Mouse (Mus musculus): ENCODE data around the gene Phlpp1. TPM values are rescaled to one million over a fixed set of nuclear protein-coding genes. Genes with fewer than 3 reads are reported as not detected.

Phlpp1 gene
- polyA plus RNA-seq, 1 experiment from 2014 or later, result 2.2 TPM

GRCm38 (mm10) chr1:106273801-106274200 lies 102.2 kb downstream of the Phlpp1 start:
- H3K9ac ChIP-seq (ENCODE audit: low read length), result no peak overlapping the region
- no peak for ATAC-seq (ENCODE audit: insufficient read depth, low FRiP score)
- 88% methylated on average over 6 of the region's 6 CpGs for WGBS
- H3K9me3 ChIP-seq (replicated peaks; ENCODE audit: control insufficient read depth, low read length), result no peaks in the 10 kb centered on the region
- 0 out of 2 replicates have a peak, but pooled peaks cover 2% of the 10 kb centered on the region for H3K4me1 ChIP-seq (ENCODE audit: control insufficient read depth, insufficient read depth, low read length)
- no peak overlapping the region for H3K27ac ChIP-seq (ENCODE audit: low read length)
- H3K27me3 ChIP-seq (ENCODE audit: control insufficient read depth, insufficient read depth, low read length), result no peaks in the 10 kb centered on the region
- no peak overlapping the region for H3K4me2 ChIP-seq (ENCODE audit: low read depth, low read length)
- H3K36me3 ChIP-seq (ENCODE audit: control insufficient read depth, insufficient read depth, low read length), result no peaks in the 10 kb centered on the region
- H3K4me3 ChIP-seq (replicated peaks; ENCODE audit: low read length), result no peak overlapping the region

GRCm38 (mm10) chr1:106274561-106275001 lies 103.0 kb downstream of the Phlpp1 start:
- H3K27ac ChIP-seq (ENCODE audit: low read length), result no peak overlapping the region
- H3K9me3 ChIP-seq (replicated peaks; ENCODE audit: control insufficient read depth, low read length), result no peaks in the 10 kb centered on the region
- H3K4me2 ChIP-seq (ENCODE audit: low read depth, low read length), result no peak overlapping the region
- H3K9ac ChIP-seq (ENCODE audit: low read length), result no peak overlapping the region
- no peak for ATAC-seq (ENCODE audit: insufficient read depth, low FRiP score)
- H3K4me1 ChIP-seq (ENCODE audit: control insufficient read depth, insufficient read depth, low read length), result 0 out of 2 replicates have a peak, but pooled peaks cover 2% of the 10 kb centered on the region
- H3K36me3 ChIP-seq (ENCODE audit: control insufficient read depth, insufficient read depth, low read length), result no peaks in the 10 kb centered on the region
- H3K27me3 ChIP-seq (ENCODE audit: control insufficient read depth, insufficient read depth, low read length), result no peaks in the 10 kb centered on the region
- no peak overlapping the region for H3K4me3 ChIP-seq (replicated peaks; ENCODE audit: low read length)
- 61% methylated on average over 10 of the region's 10 CpGs for WGBS

- H3K4me3 ChIP-seq (replicated peaks; ENCODE audit: low read length), result no peak overlapping the region
- H3K36me3 ChIP-seq (ENCODE audit: control insufficient read depth, insufficient read depth, low read length), result no peaks in the 10 kb centered on the region
- no peaks in the 10 kb centered on the region for H3K9me3 ChIP-seq (replicated peaks; ENCODE audit: control insufficient read depth, low read length)
- peaks cover 3% of the 10 kb centered on the region; the same call in 1 of the 2 replicates for H3K4me1 ChIP-seq (ENCODE audit: control insufficient read depth, insufficient read depth, low read length)
- no peak overlapping the region for H3K9ac ChIP-seq (ENCODE audit: low read length)
- H3K27me3 ChIP-seq (ENCODE audit: control insufficient read depth, insufficient read depth, low read length), result no peaks in the 10 kb centered on the region
- WGBS, result 84% methylated on average over 4 of the region's 4 CpGs
- ATAC-seq (ENCODE audit: insufficient read depth, low FRiP score), result no peak
- H3K27ac ChIP-seq (ENCODE audit: low read length), result no peak overlapping the region
- H3K4me2 ChIP-seq (ENCODE audit: low read depth, low read length), result no peak overlapping the region
These were observed 103.6 kb downstream of the Phlpp1 start for GRCm38 (mm10) chr1:106275142-106275541.

GRCm38 (mm10) chr1:106275731-106276130 lies 104.2 kb downstream of the Phlpp1 start:
- no peak overlapping the region for H3K27ac ChIP-seq (ENCODE audit: low read length)
- ATAC-seq (ENCODE audit: insufficient read depth, low FRiP score), result no peak
- H3K27me3 ChIP-seq (ENCODE audit: control insufficient read depth, insufficient read depth, low read length), result no peaks in the 10 kb centered on the region
- 74% methylated on average over 7 of the region's 7 CpGs for WGBS
- no peaks in the 10 kb centered on the region for H3K9me3 ChIP-seq (replicated peaks; ENCODE audit: control insufficient read depth, low read length)
- H3K4me3 ChIP-seq (replicated peaks; ENCODE audit: low read length), result no peak overlapping the region
- H3K4me2 ChIP-seq (ENCODE audit: low read depth, low read length), result no peak overlapping the region
- H3K36me3 ChIP-seq (ENCODE audit: control insufficient read depth, insufficient read depth, low read length), result no peaks in the 10 kb centered on the region
- H3K9ac ChIP-seq (ENCODE audit: low read length), result no peak overlapping the region
- peaks cover 4% of the 10 kb centered on the region; the same call in 1 of the 2 replicates for H3K4me1 ChIP-seq (ENCODE audit: control insufficient read depth, insufficient read depth, low read length)

- H3K9me3 ChIP-seq (replicated peaks; ENCODE audit: control insufficient read depth, low read length), result no peaks in the 10 kb centered on the region
- H3K4me2 ChIP-seq (ENCODE audit: low read depth, low read length), result no peak overlapping the region
- H3K4me1 ChIP-seq (ENCODE audit: control insufficient read depth, insufficient read depth, low read length), result peaks cover 4% of the 10 kb centered on the region; the same call in 1 of the 2 replicates
- H3K27ac ChIP-seq (ENCODE audit: low read length), result no peak overlapping the region
- H3K9ac ChIP-seq (ENCODE audit: low read length), result no peak overlapping the region
- H3K36me3 ChIP-seq (ENCODE audit: control insufficient read depth, insufficient read depth, low read length), result no peaks in the 10 kb centered on the region
- no peak for ATAC-seq (ENCODE audit: insufficient read depth, low FRiP score)
- 75% methylated on average over 1 of the region's 1 CpGs for WGBS
- H3K4me3 ChIP-seq (replicated peaks; ENCODE audit: low read length), result no peak overlapping the region
- no peaks in the 10 kb centered on the region for H3K27me3 ChIP-seq (ENCODE audit: control insufficient read depth, insufficient read depth, low read length)
These were observed 105.3 kb downstream of the Phlpp1 start for GRCm38 (mm10) chr1:106276824-106277223.

- Histone ChIP-seq H3K4me2 (ENCODE audit: low read depth, low read length) (no peak overlapping the region), H3K27me3 (ENCODE audit: control insufficient read depth, insufficient read depth, low read length) (no peaks in the 10 kb centered on the region), H3K9ac (ENCODE audit: low read length) (no peak overlapping the region), H3K4me1 (ENCODE audit: control insufficient read depth, insufficient read depth, low read length) (peaks cover 4% of the 10 kb centered on the region; the same call in 1 of the 2 replicates), H3K36me3 (ENCODE audit: control insufficient read depth, insufficient read depth, low read length) (no peaks in the 10 kb centered on the region), H3K27ac (ENCODE audit: low read length) (no peak overlapping the region), H3K4me3 (replicated peaks; ENCODE audit: low read length) (no peak overlapping the region), H3K9me3 (replicated peaks; ENCODE audit: control insufficient read depth, low read length) (no peaks in the 10 kb centered on the region)
- ATAC-seq (ENCODE audit: insufficient read depth, low FRiP score), result no peak
- 44% methylated on average over 4 of the region's 4 CpGs for WGBS
These were observed 105.7 kb downstream of the Phlpp1 start for GRCm38 (mm10) chr1:106277286-106277685.

- Histone ChIP-seq H3K9me3 (replicated peaks; ENCODE audit: control insufficient read depth, low read length) (no peaks in the 10 kb centered on the region), H3K4me3 (replicated peaks; ENCODE audit: low read length) (no peak overlapping the region), H3K9ac (ENCODE audit: low read length) (no peak overlapping the region), H3K27me3 (ENCODE audit: control insufficient read depth, insufficient read depth, low read length) (no peaks in the 10 kb centered on the region), H3K4me2 (ENCODE audit: low read depth, low read length) (no peak overlapping the region), H3K36me3 (ENCODE audit: control insufficient read depth, insufficient read depth, low read length) (no peaks in the 10 kb centered on the region), H3K4me1 (ENCODE audit: control insufficient read depth, insufficient read depth, low read length) (peaks cover 4% of the 10 kb centered on the region; the same call in 1 of the 2 replicates), H3K27ac (ENCODE audit: low read length) (no peak overlapping the region; the same call in 1 of the 2 replicates)
- WGBS, result 65% methylated on average over 5 of the region's 5 CpGs
- ATAC-seq (ENCODE audit: insufficient read depth, low FRiP score), result peak; percentile 74; the same call in 1 of the 2 replicates
These were observed 107.1 kb downstream of the Phlpp1 start for GRCm38 (mm10) chr1:106278552-106279060.

- ATAC-seq (ENCODE audit: insufficient read depth, low FRiP score), result no peak; the same call in 1 of the 2 replicates
- Histone ChIP-seq H3K9me3 (replicated peaks; ENCODE audit: control insufficient read depth, low read length) (no peaks in the 10 kb centered on the region), H3K4me1 (ENCODE audit: control insufficient read depth, insufficient read depth, low read length) (peaks cover 4% of the 10 kb centered on the region; the same call in 1 of the 2 replicates), H3K4me3 (replicated peaks; ENCODE audit: low read length) (no peak overlapping the region), H3K27ac (ENCODE audit: low read length) (no peak overlapping the region), H3K4me2 (ENCODE audit: low read depth, low read length) (no peak overlapping the region), H3K9ac (ENCODE audit: low read length) (no peak overlapping the region), H3K27me3 (ENCODE audit: control insufficient read depth, insufficient read depth, low read length) (no peaks in the 10 kb centered on the region), H3K36me3 (ENCODE audit: control insufficient read depth, insufficient read depth, low read length) (no peaks in the 10 kb centered on the region)
- 80% methylated on average over 2 of the region's 2 CpGs for WGBS
These were observed 108.0 kb downstream of the Phlpp1 start for GRCm38 (mm10) chr1:106279404-106280123.

GRCm38 (mm10) chr1:106280171-106280913 lies 108.8 kb downstream of the Phlpp1 start:
- Histone ChIP-seq H3K9ac (ENCODE audit: low read length) (no peak overlapping the region), H3K4me1 (ENCODE audit: control insufficient read depth, insufficient read depth, low read length) (peaks cover 4% of the 10 kb centered on the region; the same call in 1 of the 2 replicates), H3K36me3 (ENCODE audit: control insufficient read depth, insufficient read depth, low read length) (no peaks in the 10 kb centered on the region), H3K27me3 (ENCODE audit: control insufficient read depth, insufficient read depth, low read length) (no peaks in the 10 kb centered on the region), H3K4me3 (replicated peaks; ENCODE audit: low read length) (no peak overlapping the region), H3K9me3 (replicated peaks; ENCODE audit: control insufficient read depth, low read length) (no peaks in the 10 kb centered on the region), H3K27ac (ENCODE audit: low read length) (no peak overlapping the region), H3K4me2 (ENCODE audit: low read depth, low read length) (no peak overlapping the region)
- no peak for ATAC-seq (ENCODE audit: insufficient read depth, low FRiP score)
- 72% methylated on average over 8 of the region's 8 CpGs for WGBS

Measured in stomach, embryonic 16.5 days (tissue).